Mouse (Mus musculus) embryonic facial prominence, embryonic 11.5 days (tissue): Measurements from ENCODE around the gene Tcl1b4. TPM values are rescaled to one million over a fixed set of nuclear protein-coding genes. Genes with fewer than 3 reads are reported as not detected.
"Not testable (repeated sequence)": the region's sequence is repeated elsewhere in the genome, so short reads cannot be mapped to it uniquely, and the experiment has no call there.

Experiments used
- ATAC-seq: fragments of 200-750 bp; cut with Nextera tagmentation; replicated peaks from 2 replicates; pipeline ENCODE4 v1.8.0; 2017; ENCODE audit warnings: low read depth; ENCODE audit not compliant: insufficient number of reproducible peaks, low FRiP score, low TSS enrichment
- DNase-seq: peaks from one replicate; pipeline ENCODE4 v3.0.0-alpha.2; 2015; ENCODE audit warnings: low spot score
- H3K27ac ChIP-seq: fragments of 300-500 bp; sonication (generic); replicated peaks from 2 replicates; pipeline ENCODE4 v1.5.1; 2014; ENCODE audit warnings: mild to moderate bottlenecking, low read depth, low read length, control low read depth
- H3K27me3 ChIP-seq: fragments of 300-500 bp; sonication (generic); 2 replicates; pipeline ENCODE4 v1.6.1; 2014; ENCODE audit warnings: mild to moderate bottlenecking, low read length, moderate library complexity, mixed read lengths; ENCODE audit not compliant: control insufficient read depth, insufficient read depth
- H3K36me3 ChIP-seq: fragments of 300-500 bp; sonication (generic); replicated peaks from 2 replicates; pipeline ENCODE4 v1.6.1; 2014; ENCODE audit warnings: low read depth, mild to moderate bottlenecking, low read length, moderate library complexity, mixed read lengths; ENCODE audit not compliant: control insufficient read depth, insufficient read depth
- H3K4me1 ChIP-seq: fragments of 300-500 bp; sonication (generic); 2 replicates; pipeline ENCODE4 v1.6.1; 2014; ENCODE audit warnings: low read length, mixed read lengths; ENCODE audit not compliant: control insufficient read depth, insufficient read depth
- H3K4me2 ChIP-seq: fragments of 300-500 bp; sonication (generic); 2 replicates; pipeline ENCODE4 v1.6.1; 2014; ENCODE audit warnings: low read depth, mild to moderate bottlenecking, control low read depth, low read length, moderate library complexity
- H3K4me3 ChIP-seq: fragments of 300-500 bp; sonication (generic); 2 replicates; pipeline ENCODE4 v1.5.1; 2014; ENCODE audit warnings: low read depth, low read length, control low read depth
- H3K9ac ChIP-seq: fragments of 300-500 bp; sonication (generic); replicated peaks from 2 replicates; pipeline ENCODE4 v1.6.1; 2014; ENCODE audit warnings: mild to moderate bottlenecking, control low read depth, low read length
- H3K9me3 ChIP-seq: fragments of 300-500 bp; sonication (generic); replicated peaks from 2 replicates; pipeline ENCODE4 v1.6.1; 2016; ENCODE audit warnings: mild to moderate bottlenecking, low read length, inconsistent platforms, mixed read lengths; ENCODE audit not compliant: control insufficient read depth
- WGBS: fragments of 180-500 bp; shearing (Covaris S2); extraction: QIAGEN DNeasy Blood & Tissue Kit; methylation state at CpG from one replicate; pipeline ENCODE4 v1.1.7; 2014; 5-methylcytosine and 5-hydroxymethylcytosine counted together
- polyA plus RNA-seq: library from polyadenylated mRNA; unstranded; fragments of >200 nt; fragmentation: Nextera tagmentation; extraction: Ambion mirVana; gene quantifications from 2 replicates; pipeline ENCODE4 v1.2.1, GENCODE M21; 2014

The Tcl1b4 gene
- polyA plus RNA-seq, 1 experiment from 2014 or later, result not detected

GRCm38 (mm10) chr12:105181040-105181644 lies 20.6 kb upstream of the Tcl1b4 start:
- not testable (repeated sequence) for ATAC-seq, H3K4me3 ChIP-seq, H3K9me3 ChIP-seq, H3K27ac ChIP-seq, H3K4me2 ChIP-seq, H3K4me1 ChIP-seq, H3K36me3 ChIP-seq, H3K27me3 ChIP-seq, DNase-seq, H3K9ac ChIP-seq
- 69% methylated on average over 4 of the region's 4 CpGs for WGBS

GRCm38 (mm10) chr12:105188980-105189379 lies 12.8 kb upstream of the Tcl1b4 start:
- not testable (repeated sequence) for H3K27ac ChIP-seq, H3K9ac ChIP-seq, ATAC-seq, H3K4me2 ChIP-seq, DNase-seq, H3K9me3 ChIP-seq, H3K36me3 ChIP-seq, H3K4me1 ChIP-seq, H3K27me3 ChIP-seq, H3K4me3 ChIP-seq
- WGBS, result 59% methylated on average over 2 of the region's 2 CpGs

GRCm38 (mm10) chr12:105190743-105191142 lies 11.0 kb upstream of the Tcl1b4 start, which contains the start of gene Tcl1b3:
Gene Tcl1b3, plus strand, starts transcription at chr12:105191043.
- H3K27me3 ChIP-seq, DNase-seq, H3K4me1 ChIP-seq, H3K9me3 ChIP-seq, H3K27ac ChIP-seq, H3K36me3 ChIP-seq, ATAC-seq, H3K9ac ChIP-seq, H3K4me2 ChIP-seq, H3K4me3 ChIP-seq: not testable (repeated sequence)
- 89% methylated on average over 6 of the region's 6 CpGs for WGBS

DNA sequence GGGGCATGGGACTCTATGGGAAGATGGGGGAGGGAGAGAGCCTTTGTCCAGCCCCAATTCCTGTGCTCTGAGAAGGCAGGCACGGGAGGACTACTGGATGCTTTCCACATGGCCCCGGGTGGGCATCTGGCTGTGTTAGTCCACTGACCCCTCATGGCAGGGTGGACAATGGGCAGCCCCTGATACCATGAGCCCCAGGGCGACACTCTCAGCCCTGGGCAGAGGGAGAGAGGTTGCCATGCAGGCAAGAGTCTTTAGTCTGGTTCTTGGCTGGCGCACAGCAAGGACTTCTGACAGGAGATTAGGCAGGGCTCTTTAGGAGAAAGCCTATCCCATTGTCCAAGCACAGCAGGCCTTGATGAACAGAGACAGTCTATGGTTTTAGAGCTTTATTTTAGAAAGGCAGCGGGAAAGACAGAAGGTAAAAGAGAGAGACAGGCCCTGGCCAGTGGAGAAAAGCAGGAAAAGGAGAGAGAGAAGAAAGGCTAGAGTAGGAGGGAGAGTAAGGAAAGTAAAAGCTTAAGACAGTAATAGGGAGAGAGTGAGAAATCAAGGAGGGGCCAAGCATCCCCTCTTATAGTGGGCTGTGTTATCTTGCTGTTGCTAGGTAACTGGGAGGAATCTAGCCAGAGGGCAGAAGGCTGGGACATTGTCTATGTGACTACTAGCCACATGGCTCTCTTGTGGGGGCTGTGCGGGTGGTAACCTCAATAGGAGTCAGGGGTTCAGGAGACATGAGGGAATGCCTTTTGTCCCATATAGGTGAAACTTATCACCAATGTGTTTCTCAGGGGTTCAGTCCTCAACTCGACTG lies 1.9 kb upstream of the Tcl1b4 start:
- not testable (repeated sequence) for H3K9me3 ChIP-seq, ATAC-seq, DNase-seq, H3K4me2 ChIP-seq, H3K36me3 ChIP-seq, H3K4me1 ChIP-seq, H3K27me3 ChIP-seq, H3K9ac ChIP-seq, H3K27ac ChIP-seq, H3K4me3 ChIP-seq
- 44% methylated on average over 7 of the region's 7 CpGs for WGBS

DNA sequence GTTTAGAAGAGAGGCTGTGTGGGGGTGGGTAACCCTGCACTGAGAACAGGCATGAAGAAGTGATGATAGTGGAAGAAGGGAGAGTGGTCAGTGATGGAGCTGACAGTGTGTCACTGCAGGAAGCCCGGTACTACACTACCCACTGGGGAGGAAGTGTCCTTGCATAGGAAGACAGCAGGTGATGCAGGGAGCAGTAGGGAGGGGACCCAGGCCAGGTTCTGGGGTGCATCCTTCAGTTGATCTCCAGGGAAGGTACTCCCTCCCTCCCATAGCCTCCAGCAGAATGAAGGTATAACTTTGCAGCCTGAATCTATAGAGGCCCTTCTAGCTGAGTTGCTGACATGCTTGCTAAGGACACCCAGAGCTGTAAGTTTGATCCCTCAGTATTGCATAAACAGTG lies 5.3 kb downstream of the Tcl1b4 start:
- ATAC-seq (no peak), DNase-seq (no peak)
- no peak overlapping the region for H3K4me3 ChIP-seq
- no peaks in the 10 kb centered on the region for H3K9me3 ChIP-seq
- no peaks in the 10 kb centered on the region for H3K4me1 ChIP-seq
- H3K27ac ChIP-seq, result no peak overlapping the region
- 79% methylated on average over 1 of the region's 1 CpGs for WGBS
- no peak overlapping the region for H3K9ac ChIP-seq
- H3K27me3 ChIP-seq, result no peaks in the 10 kb centered on the region
- H3K36me3 ChIP-seq, result no peaks in the 10 kb centered on the region
- no peak overlapping the region for H3K4me2 ChIP-seq

DNA sequence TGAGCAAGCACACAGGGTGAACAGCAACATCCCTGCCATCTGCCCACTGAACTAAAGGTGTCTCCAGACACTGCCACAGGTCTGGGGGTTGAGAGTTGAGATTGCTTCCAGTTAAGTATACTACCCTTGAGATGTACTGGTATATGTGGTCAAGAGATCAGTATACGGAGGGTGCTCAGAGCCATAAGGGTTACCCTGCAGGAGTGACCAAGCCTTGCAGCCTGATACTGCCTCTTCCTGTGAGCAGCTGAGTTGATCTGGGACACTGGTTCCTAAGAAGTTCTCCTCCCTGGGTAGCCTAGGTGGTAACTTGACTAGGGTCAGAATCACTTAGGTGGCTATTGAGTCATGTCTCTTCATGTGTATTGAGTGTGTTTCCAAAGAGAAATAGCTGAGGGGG lies 6.7 kb downstream of the Tcl1b4 start:
- Histone ChIP-seq H3K27me3 (no peaks in the 10 kb centered on the region), H3K4me2 (no peak overlapping the region), H3K36me3 (no peaks in the 10 kb centered on the region), H3K4me1 (no peaks in the 10 kb centered on the region), H3K27ac (no peak overlapping the region), H3K4me3 (no peak overlapping the region), H3K9ac (no peak overlapping the region), H3K9me3 (no peaks in the 10 kb centered on the region)
- ATAC-seq (no peak), DNase-seq (no peak)
- 84% methylated on average over 1 of the region's 1 CpGs for WGBS

DNA sequence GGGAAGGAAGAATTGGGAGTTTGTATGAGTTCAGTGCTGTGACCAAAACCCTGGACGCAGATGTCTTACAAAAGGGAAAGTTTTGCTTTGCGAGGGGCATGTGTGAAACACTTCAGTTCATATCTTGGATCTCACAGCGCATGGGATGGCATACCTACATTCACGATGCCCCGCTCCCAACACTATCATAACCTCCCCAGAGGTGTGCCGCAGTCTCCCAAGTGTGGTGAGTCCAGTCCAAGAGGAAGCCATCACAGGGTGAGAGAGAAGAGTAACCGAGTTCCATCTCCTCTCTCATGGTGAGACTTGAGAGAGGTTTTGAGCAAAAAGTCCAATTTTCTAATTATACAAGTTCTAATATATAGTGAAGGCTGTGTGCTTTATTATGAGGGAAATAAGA lies 7.5 kb downstream of the Tcl1b4 start:
- H3K9me3 ChIP-seq, result no peaks in the 10 kb centered on the region
- no peak overlapping the region for H3K9ac ChIP-seq
- H3K36me3 ChIP-seq, result no peaks in the 10 kb centered on the region
- no peaks in the 10 kb centered on the region for H3K4me1 ChIP-seq
- H3K27ac ChIP-seq, result no peak overlapping the region
- H3K4me3 ChIP-seq, result no peak overlapping the region
- H3K27me3 ChIP-seq, result no peaks in the 10 kb centered on the region
- DNase-seq (no peak), ATAC-seq (no peak)
- no peak overlapping the region for H3K4me2 ChIP-seq
- 94% methylated on average over 7 of the region's 7 CpGs for WGBS

- no peaks in the 10 kb centered on the region for H3K9me3 ChIP-seq
- H3K36me3 ChIP-seq, result no peaks in the 10 kb centered on the region
- WGBS, result 86% methylated on average over 7 of the region's 7 CpGs
- no peak overlapping the region for H3K4me2 ChIP-seq
- H3K27me3 ChIP-seq, result no peaks in the 10 kb centered on the region
- ATAC-seq (no peak), DNase-seq (no peak)
- H3K27ac ChIP-seq, result no peak overlapping the region
- H3K9ac ChIP-seq, result no peak overlapping the region
- no peaks in the 10 kb centered on the region for H3K4me1 ChIP-seq
- H3K4me3 ChIP-seq, result no peak overlapping the region
These were observed 15.5 kb downstream of the Tcl1b4 start for GRCm38 (mm10) chr12:105217101-105217760.
